Mouse (Mus musculus) MEL (cell line): ENCODE measurements around the gene Hpd.

Source experiments
- CTCF ChIP-seq, 3 experiments: IDR thresholded peaks in 2 of 3; conservative IDR thresholded peaks in 1 of 3; 2 replicates each; pipeline ENCODE4 v1.5.1; 2011 to 2012; ENCODE audit warnings: low read length in 3 of 3, low read depth in 2 of 3, mild to moderate bottlenecking in 2 of 3, improper control_type of control experiment in 1 of 3, inconsistent platforms in 1 of 3, mixed read lengths in 1 of 3, moderate library complexity in 1 of 3; ENCODE audit not compliant: control insufficient read depth in 1 of 3, insufficient read depth in 1 of 3, poor library complexity in 1 of 3, severe bottlenecking in 1 of 3
- E2F4 ChIP-seq: IDR thresholded peaks from 2 replicates; pipeline ENCODE4 v1.6.1; 2011; ENCODE audit warnings: low read depth, low read length, improper control_type of control experiment, borderline replicate concordance
- EP300 ChIP-seq, 2 experiments: IDR thresholded peaks; 2 replicates each; pipeline ENCODE4 v1.6.1; 2011; ENCODE audit warnings: improper control_type of control experiment in 2 of 2, low read length in 2 of 2, low read depth in 1 of 2, mild to moderate bottlenecking in 1 of 2
- KAT2A ChIP-seq: conservative IDR thresholded peaks from 2 replicates; pipeline ENCODE4 v1.6.1; 2012; ENCODE audit warnings: low read depth, low read length, improper control_type of control experiment, inconsistent platforms
- MAX ChIP-seq: IDR thresholded peaks from 2 replicates; pipeline ENCODE4 v1.6.1; 2011; ENCODE audit warnings: low read length, improper control_type of control experiment
- POLR2A ChIP-seq, 2 experiments: IDR thresholded peaks; 2 replicates each; pipeline ENCODE4 v1.6.1; 2011 to 2012; ENCODE audit warnings: low read length in 2 of 2, mild to moderate bottlenecking in 2 of 2, control low read depth in 1 of 2, improper control_type of control experiment in 1 of 2, low read depth in 1 of 2, moderate library complexity in 1 of 2; ENCODE audit not compliant: control insufficient read depth in 1 of 2, insufficient read depth in 1 of 2, poor library complexity in 1 of 2
- RAD21 ChIP-seq: IDR thresholded peaks from 2 replicates; pipeline ENCODE4 v1.6.1; 2011; ENCODE audit warnings: mild to moderate bottlenecking, low read depth, low read length, improper control_type of control experiment
- USF1 ChIP-seq: IDR thresholded peaks from 2 replicates; pipeline ENCODE4 v1.6.1; 2014; ENCODE audit warnings: low read depth, mild to moderate bottlenecking, inconsistent platforms, low read length, improper control_type of control experiment, moderate library complexity
- ZC3H11A ChIP-seq: IDR thresholded peaks from 2 replicates; pipeline ENCODE4 v1.6.1; 2012; ENCODE audit warnings: low read depth, mild to moderate bottlenecking, inconsistent platforms, low read length, improper control_type of control experiment
- ZKSCAN1 ChIP-seq: IDR thresholded peaks from 2 replicates; pipeline ENCODE4 v1.6.1; 2012; ENCODE audit warnings: low read depth, mild to moderate bottlenecking, inconsistent platforms, low read length, improper control_type of control experiment, moderate library complexity

GRCm38 (mm10) chr5:123144746-123145590 lies 37.6 kb downstream of the Hpd start:
- TF ChIP-seq USF1 (no peak), EP300 (IDR thresholded peaks at IDR 0.05; ENCODE audit: low read depth in 1 of 2, low read length in 2 of 2) (no peak), CTCF (IDR thresholded peaks at IDR 0.05 in 2 of 3, conservative IDR thresholded peaks at IDR 0.05 in 1 of 3; ENCODE audit: control insufficient read depth in 1 of 3, insufficient read depth in 1 of 3, low read depth in 2 of 3, low read length in 3 of 3, poor library complexity in 1 of 3, severe bottlenecking in 1 of 3) (no peak), ZC3H11A (no peak), ZKSCAN1 (no peak), POLR2A (IDR thresholded peaks at IDR 0.05; ENCODE audit: control insufficient read depth in 1 of 2, insufficient read depth in 1 of 2, low read depth in 1 of 2, low read length in 2 of 2, poor library complexity in 1 of 2) (no peak), E2F4 (no peak), MAX (no peak), KAT2A (no peak), RAD21 (no peak)
